Mouse (Mus musculus): Measurements from ENCODE around the gene Smpdl3a. TPM values are rescaled to one million over a fixed set of nuclear protein-coding genes. Genes with fewer than 3 reads are reported as not detected.

Smpdl3a gene
- total RNA-seq, 2 experiments from 2014 or later: 23.7 to 24.8 TPM

GRCm38 (mm10) chr10:57835982-57836381 lies 41.8 kb downstream of the Smpdl3a start:
- no peak overlapping the region for H3K27ac ChIP-seq
- DNase-seq (ENCODE audit: low spot score in 2 of 2): no peak
- no peak overlapping the region for H3K4me3 ChIP-seq
- TF ChIP-seq CTCF (conservative IDR thresholded peaks at IDR 0.05): no peak

GRCm38 (mm10) chr10:57841638-57842509 lies 47.7 kb downstream of the Smpdl3a start:
- DNase-seq (ENCODE audit: low spot score in 2 of 2): peak; percentile 72 to 75
- peak; percentile 98; the same call in 1 of the 2 replicates for TF ChIP-seq CTCF (conservative IDR thresholded peaks at IDR 0.05)
- no peak overlapping the region for H3K27ac ChIP-seq
- H3K4me3 ChIP-seq: no peak overlapping the region

GRCm38 (mm10) chr10:57847916-57848682 lies 54.0 kb downstream of the Smpdl3a start:
- no peak overlapping the region for H3K27ac ChIP-seq
- peak in 1 of 2 experiments; percentile 33 for DNase-seq (ENCODE audit: low spot score in 2 of 2)
- TF ChIP-seq CTCF (conservative IDR thresholded peaks at IDR 0.05): peak; percentile 82
- no peak overlapping the region for H3K4me3 ChIP-seq

Other genes with a start within 250 kb of the Smpdl3a start
- gene Pkib, start 162.4 kb upstream of the Smpdl3a start, total RNA-seq (2021): 10 to 100 TPM; 11.9 to 17.8 TPM
- 10 to 100 TPM; 69.9 to 86.0 TPM for gene Fabp7, start 9.5 kb upstream of the Smpdl3a start, total RNA-seq (2021)

Data from layer of hippocampus, adult 2 months (tissue).